ENCODE assay signal across 20 mouse cellular contexts in genomic region chr2:6187418-6187817, GRCm38 (mm10). TPM values are rescaled to one million over a fixed set of nuclear protein-coding genes. Genes with fewer than 3 reads are reported as not detected.
DNase-seq lines count a peak whose midpoint lies in the region; ATAC-seq and TF ChIP-seq lines count a peak whose summit lies in the region.
"Had no signal": no experiment of that assay in that cellular context is flagged by ENCODE, and none has a peak within 500 bp of the region (broad histone marks: within the 10 kb centered on the region; RNA-seq: fewer than 3 reads in every experiment).

No protein-coding gene starts in this region.

- H3K27ac ChIP-seq in kidney, embryonic 15.5 days, result peak overlapping the region; percentile 57
- no peak overlapping the region for H3K27ac ChIP-seq in embryonic facial prominence, embryonic 14.5 days (replicated peaks; ENCODE audit: low read depth, low read length)
- 0 out of 2 replicates have a peak overlapping the region, but pooled peaks have one; percentile 14 for H3K27ac ChIP-seq in midbrain, postnatal 0 days (ENCODE audit: low read depth, low read length)

- no peak overlapping the region for H3K4me3 ChIP-seq in kidney, embryonic 15.5 days (replicated peaks)
- H3K4me3 ChIP-seq in embryonic facial prominence, embryonic 14.5 days (ENCODE audit: low read depth, low read length), result no peak overlapping the region
- H3K4me3 ChIP-seq in midbrain, postnatal 0 days (ENCODE audit: low read depth, low read length), result no peak overlapping the region
- H3K4me3 ChIP-seq: erythroblast, embryonic 14.5 days had no signal

- CTCF ChIA-PET in Patski (lab: Charles Lee), result interaction anchor here (1.0 kb wide), 1 partner anchor 63 kb away, joined by 3 read pairs; no protein-coding TSS in a partner anchor

- in situ Hi-C loops in Patski (cut with MboI; ENCODE audit: low pct_unique_long_range_greater_than_20kb), result loop anchor here (25.0 kb wide), 1 partner anchor 525 kb away; no protein-coding TSS in a partner anchor

- 43% methylated on average over 11 of the region's 11 CpGs for WGBS in kidney, embryonic 15.5 days
- 50% methylated on average over 11 of the region's 11 CpGs for WGBS in embryonic facial prominence, embryonic 14.5 days
- 38% methylated on average over 11 of the region's 11 CpGs for WGBS in midbrain, postnatal 0 days

- no peaks in the 10 kb centered on the region for H3K27me3 ChIP-seq in kidney, embryonic 15.5 days
- H3K27me3 ChIP-seq in Patski, result no peaks in the 10 kb centered on the region
- no peaks in the 10 kb centered on the region for H3K27me3 ChIP-seq in embryonic facial prominence, embryonic 14.5 days (replicated peaks; ENCODE audit: control insufficient read depth, insufficient read depth, low read length)
- no peaks in the 10 kb centered on the region for H3K27me3 ChIP-seq in midbrain, postnatal 0 days (ENCODE audit: insufficient read depth, low read length)

- ATAC-seq in kidney, embryonic 15.5 days (replicated peaks; ENCODE audit: low FRiP score), result peak; percentile 55; the same call in 1 of the 2 replicates
- peak; percentile 41 for ATAC-seq in Patski
- peak; percentile 76; the same call in 1 of the 2 replicates for ATAC-seq in embryonic facial prominence, embryonic 14.5 days (ENCODE audit: low read depth)
- ATAC-seq in midbrain, postnatal 0 days (ENCODE audit: low FRiP score), result peak; percentile 61; the same call in 1 of the 2 replicates
- ATAC-seq: intestine, postnatal 0 days had no signal

- no peak overlapping the region for H3K9ac ChIP-seq in kidney, embryonic 15.5 days
- no peak overlapping the region for H3K9ac ChIP-seq in embryonic facial prominence, embryonic 14.5 days (ENCODE audit: low read depth, low read length)
- no peak overlapping the region for H3K9ac ChIP-seq in midbrain, postnatal 0 days (replicated peaks; ENCODE audit: low read length, poor library complexity, severe bottlenecking)

- 0 out of 2 replicates have a peak, but pooled peaks cover 3% of the 10 kb centered on the region for H3K36me3 ChIP-seq in kidney, embryonic 15.5 days
- no peaks in the 10 kb centered on the region for H3K36me3 ChIP-seq in embryonic facial prominence, embryonic 14.5 days (ENCODE audit: control insufficient read depth, insufficient read depth, low read length)
- H3K36me3 ChIP-seq in midbrain, postnatal 0 days (ENCODE audit: insufficient read depth, low read length), result no peaks in the 10 kb centered on the region
- H3K36me3 ChIP-seq: G1E had no signal

- peaks cover 14% of the 10 kb centered on the region for H3K4me1 ChIP-seq in kidney, embryonic 15.5 days
- H3K4me1 ChIP-seq in embryonic facial prominence, embryonic 14.5 days (ENCODE audit: control insufficient read depth, insufficient read depth, low read length), result no peaks in the 10 kb centered on the region; the same call in 1 of the 2 replicates
- H3K4me1 ChIP-seq in midbrain, postnatal 0 days (ENCODE audit: insufficient read depth, low read length), result peaks cover 7% of the 10 kb centered on the region; the same call in 1 of the 2 replicates

- H3K9me3 ChIP-seq in kidney, embryonic 15.5 days (replicated peaks), result 0 out of 2 replicates have a peak, but pooled peaks cover 4% of the 10 kb centered on the region
- H3K9me3 ChIP-seq in embryonic facial prominence, embryonic 14.5 days (ENCODE audit: control insufficient read depth, low read length), result peaks cover 6% of the 10 kb centered on the region
- H3K9me3 ChIP-seq in midbrain, postnatal 0 days (ENCODE audit: low read length), result no peaks in the 10 kb centered on the region

- POLR2A ChIA-PET in Patski (lab: Charles Lee), result no interaction called here

- H3K4me2 ChIP-seq in kidney, embryonic 15.5 days, result 0 out of 2 replicates have a peak overlapping the region, but pooled peaks have one; percentile 17
- no peak overlapping the region for H3K4me2 ChIP-seq in embryonic facial prominence, embryonic 14.5 days (ENCODE audit: low read depth, low read length)
- H3K4me2 ChIP-seq in midbrain, postnatal 0 days (ENCODE audit: low read depth, low read length, poor library complexity, severe bottlenecking), result no peak overlapping the region
- H3K4me2 ChIP-seq: heart, embryonic 11.5 days had no signal

- TF ChIP-seq CTCF in Patski (IDR thresholded peaks at IDR 0.05), result no peak
- no peak for TF ChIP-seq CTCF in midbrain, postnatal 0 days (IDR thresholded peaks at IDR 0.05)

- no peak for DNase-seq in kidney, postnatal 14 days
- no peak for DNase-seq in Patski (ENCODE audit: low read depth, low spot score)
- DNase-seq in embryonic facial prominence, embryonic 14.5 days (ENCODE audit: low spot score), result no peak
- peak; percentile 54 for DNase-seq in midbrain, postnatal 0 days (ENCODE audit: low spot score)
- DNase-seq in urinary bladder, postnatal 4 days (ENCODE audit: low spot score in 2 of 2), result no peak
- no peak for DNase-seq in frontal cortex, postnatal 36 days (ENCODE audit: low spot score in 2 of 2)
- DNase-seq: adrenal gland, postnatal 10 days; cerebellum, adult 9-10 months; embryo, embryonic 11 days; gastrocnemius, postnatal 36 days; liver; lung, adult 18-20 months; lung, postnatal 4 days; thymus, adult 18-20 months had no signal

RNA-seq across cellular contexts. Expression of gene Echdc3, which starts 25.4 kb away (rescaled TPM):
- polyA plus RNA-seq in kidney, embryonic 15.5 days (2015; fragmentation: Nextera tagmentation; extraction: Ambion mirVana), result 8.7 and 9.5 TPM in 2 replicates
- 22.2 TPM for polyA plus RNA-seq in Patski (2021)
- 3.5 and 4.9 TPM in 2 replicates for polyA plus RNA-seq in embryonic facial prominence, embryonic 14.5 days (2014; fragmentation: Nextera tagmentation; extraction: Ambion mirVana)
- 1.5 and 2.3 TPM in 2 replicates for total RNA-seq in midbrain, postnatal 0 days (2014; rRNA removed)
- 0.90 and 1.0 TPM in 2 replicates for polyA plus RNA-seq in midbrain, postnatal 0 days (2015; fragmentation: Nextera tagmentation; extraction: Ambion mirVana)
- total RNA-seq: monocyte, adult 5-6 weeks had no signal
- polyA plus RNA-seq: G1E had no signal

RNA-seq across cellular contexts. Expression of gene Proser2, which starts 57.4 kb away (rescaled TPM):
- 12.7 and 15.3 TPM in 2 replicates for polyA plus RNA-seq in kidney, embryonic 15.5 days (2015; fragmentation: Nextera tagmentation; extraction: Ambion mirVana)
- polyA plus RNA-seq in Patski (2021), result 45.6 TPM
- polyA plus RNA-seq in embryonic facial prominence, embryonic 14.5 days (2014; fragmentation: Nextera tagmentation; extraction: Ambion mirVana), result 9.9 and 10.8 TPM in 2 replicates
- 7.0 and 7.1 TPM in 2 replicates for total RNA-seq in midbrain, postnatal 0 days (2014; rRNA removed)
- polyA plus RNA-seq in midbrain, postnatal 0 days (2015; fragmentation: Nextera tagmentation; extraction: Ambion mirVana), result 7.2 and 7.4 TPM in 2 replicates
- total RNA-seq: monocyte, adult 5-6 weeks had no signal
- polyA plus RNA-seq: G1E had no signal
